Mouse (Mus musculus): ENCODE data around the gene Elp4.
A peak's percentile ranks its signal among the peaks of the same experiment; 100 is the strongest.

Gene Elp4

GRCm38 (mm10) chr2:105903896-105904756 is at the start of gene Elp4, which contains the start of gene Immp1l:
Elp4 (minus strand) TSS chr2:105904564.
Immp1l (plus strand) TSS chr2:105904638.
- DNase-seq (ENCODE audit: low read depth, low spot score), result peak; percentile 98

GRCm38 (mm10) chr2:105953862-105954261 is 49.5 kb upstream of the Elp4 start:
- no peak for DNase-seq (ENCODE audit: low read depth, low spot score)

- no peak for DNase-seq (ENCODE audit: low read depth, low spot score)
Measured at GRCm38 (mm10) chr2:105951350-105951940, 47.1 kb upstream of the Elp4 start.

GRCm38 (mm10) chr2:105950131-105950530 is 45.8 kb upstream of the Elp4 start:
- DNase-seq (ENCODE audit: low read depth, low spot score), result no peak

- DNase-seq (ENCODE audit: low read depth, low spot score), result no peak
Measured at GRCm38 (mm10) chr2:105917623-105918346, 13.4 kb upstream of the Elp4 start.

GRCm38 (mm10) chr2:105916671-105917070 is 12.3 kb upstream of the Elp4 start:
- no peak for DNase-seq (ENCODE audit: low read depth, low spot score)

GRCm38 (mm10) chr2:105913655-105914366 is 9.4 kb upstream of the Elp4 start:
- DNase-seq (ENCODE audit: low read depth, low spot score), result no peak

- no peak for DNase-seq (ENCODE audit: low read depth, low spot score)
Measured at GRCm38 (mm10) chr2:105910611-105911010, 6.2 kb upstream of the Elp4 start.

- no peak for DNase-seq (ENCODE audit: low read depth, low spot score)
Measured at GRCm38 (mm10) chr2:105908351-105908750, 4.0 kb upstream of the Elp4 start.

- DNase-seq (ENCODE audit: low read depth, low spot score), result no peak
Measured at GRCm38 (mm10) chr2:105904757-105905146, 388 bp upstream of the Elp4 start.

GRCm38 (mm10) chr2:105890816-105891215 is 13.5 kb downstream of the Elp4 start:
- DNase-seq (ENCODE audit: low read depth, low spot score), result no peak

- DNase-seq (ENCODE audit: low read depth, low spot score), result no peak
Measured at GRCm38 (mm10) chr2:105873403-105873802, 31.0 kb downstream of the Elp4 start.

GRCm38 (mm10) chr2:105854740-105855139 is 49.6 kb downstream of the Elp4 start:
- DNase-seq (ENCODE audit: low read depth, low spot score), result no peak

GRCm38 (mm10) chr2:105852971-105853370 is 51.4 kb downstream of the Elp4 start:
- DNase-seq (ENCODE audit: low read depth, low spot score), result no peak

- DNase-seq (ENCODE audit: low read depth, low spot score), result no peak
Measured at GRCm38 (mm10) chr2:105851714-105852293, 52.6 kb downstream of the Elp4 start.

GRCm38 (mm10) chr2:105843151-105843550 is 61.2 kb downstream of the Elp4 start:
- DNase-seq (ENCODE audit: low read depth, low spot score), result no peak

GRCm38 (mm10) chr2:105817965-105818364 is 86.4 kb downstream of the Elp4 start:
- no peak for DNase-seq (ENCODE audit: low read depth, low spot score)

GRCm38 (mm10) chr2:105815170-105815569 is 89.2 kb downstream of the Elp4 start:
- no peak for DNase-seq (ENCODE audit: low read depth, low spot score)

- peak; percentile 18 for DNase-seq (ENCODE audit: low read depth, low spot score)
Measured at GRCm38 (mm10) chr2:105813041-105813440, 91.3 kb downstream of the Elp4 start.

GRCm38 (mm10) chr2:105810286-105810685 is 94.1 kb downstream of the Elp4 start:
- DNase-seq (ENCODE audit: low read depth, low spot score), result no peak

- no peak for DNase-seq (ENCODE audit: low read depth, low spot score)
Measured at GRCm38 (mm10) chr2:105806571-105806970, 97.8 kb downstream of the Elp4 start.

Measured in mesoderm, embryonic 11.5 days (tissue).